Mouse (Mus musculus): ENCODE data around the gene Gm20441.
"Not testable (repeated sequence)": the region's sequence is repeated elsewhere in the genome, so short reads cannot be mapped to it uniquely, and the experiment has no call there.

Gene Gm20441

DNA sequence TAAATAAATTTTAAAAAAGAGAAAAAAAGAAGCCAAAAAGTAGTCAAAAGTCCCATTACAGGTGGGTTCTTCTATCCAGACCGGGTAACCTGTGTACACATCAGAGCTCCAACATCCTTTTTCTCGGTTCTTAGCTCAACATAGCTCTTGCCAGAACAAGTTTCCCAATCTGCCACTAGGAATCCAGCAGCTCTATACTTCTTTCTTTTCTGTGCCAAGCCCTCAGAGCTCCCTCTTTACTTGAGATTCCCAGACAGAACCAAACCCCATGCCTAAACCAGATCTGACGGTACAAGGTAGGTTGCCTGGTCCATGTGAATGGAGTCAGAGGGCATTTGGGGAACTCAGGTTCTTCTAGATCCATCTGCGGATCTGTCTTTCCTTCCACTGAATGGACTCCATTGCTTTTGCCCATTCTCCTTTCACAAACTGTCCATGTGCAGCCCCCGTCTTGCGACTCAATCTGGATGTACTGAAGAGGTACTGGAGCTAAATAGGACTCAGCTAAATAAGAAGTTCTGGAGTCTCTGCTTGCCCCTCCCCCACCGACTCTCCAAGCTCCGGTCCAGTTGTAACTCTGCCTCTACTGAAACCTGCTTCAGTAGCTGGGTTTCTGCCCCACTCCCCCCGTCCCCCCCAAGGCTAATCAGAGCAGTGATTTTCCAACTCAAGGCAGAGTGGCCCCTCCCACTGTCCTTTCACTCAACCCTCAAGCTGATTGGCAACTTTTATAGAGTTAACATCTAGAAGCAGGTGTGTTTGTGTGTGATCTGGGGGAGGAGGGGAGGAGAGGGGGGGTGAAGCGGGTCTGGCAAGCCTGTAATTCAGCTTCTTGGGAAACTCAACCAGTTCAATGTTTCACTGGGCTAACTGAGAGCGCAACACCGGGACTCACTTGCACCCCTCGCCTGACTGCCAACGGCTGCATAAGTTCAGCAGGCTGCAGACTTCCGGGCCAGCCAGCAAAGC, 1.3 kb downstream of the Gm20441 start:
- peak; percentile 63 for DNase-seq

GRCm38 (mm10) chr10:75777885-75778284, 2.9 kb downstream of the Gm20441 start:
- DNase-seq = no peak

DNA sequence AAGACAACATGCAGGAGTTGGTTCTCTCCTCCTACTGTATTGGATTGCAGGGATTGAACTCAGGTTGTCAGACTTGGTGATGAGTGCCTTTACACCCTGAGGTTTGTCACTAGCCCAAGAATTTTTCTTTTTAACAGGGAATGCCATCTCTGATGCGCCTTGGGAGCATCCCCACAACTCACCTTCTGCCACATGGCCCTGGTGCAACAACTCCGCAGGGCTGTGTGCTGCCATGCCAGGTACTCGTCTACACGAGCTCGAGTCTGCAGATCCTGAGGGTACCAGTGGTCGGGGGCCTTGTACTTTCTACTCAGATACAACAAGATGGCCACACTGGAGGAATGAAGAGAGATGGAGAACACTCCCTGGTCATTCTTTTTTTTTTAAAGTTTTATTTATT, 4.2 kb downstream of the Gm20441 start:
- DNase-seq = no peak

GRCm38 (mm10) chr10:75774587-75774986, 6.2 kb downstream of the Gm20441 start:
- DNase-seq = no peak

DNA sequence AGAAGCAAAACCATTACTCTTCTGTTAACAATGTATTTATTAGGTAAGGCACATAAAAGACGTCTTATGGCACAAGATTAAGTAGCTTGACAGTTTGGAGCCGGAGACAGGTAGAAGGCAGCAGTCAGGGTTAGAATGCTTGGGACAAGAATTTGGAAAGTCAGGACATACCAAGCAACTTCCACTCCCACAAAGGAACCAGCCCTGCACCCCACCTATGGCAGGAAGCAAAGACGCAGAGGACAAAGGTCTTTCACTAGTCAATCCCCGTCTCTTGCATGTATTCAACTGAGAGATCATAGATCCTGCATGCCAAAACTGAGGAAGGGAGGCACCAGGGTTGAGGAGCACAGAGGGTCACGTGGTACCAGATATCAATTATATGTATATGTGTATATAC, 6.7 kb downstream of the Gm20441 start:
- no peak for DNase-seq

DNA sequence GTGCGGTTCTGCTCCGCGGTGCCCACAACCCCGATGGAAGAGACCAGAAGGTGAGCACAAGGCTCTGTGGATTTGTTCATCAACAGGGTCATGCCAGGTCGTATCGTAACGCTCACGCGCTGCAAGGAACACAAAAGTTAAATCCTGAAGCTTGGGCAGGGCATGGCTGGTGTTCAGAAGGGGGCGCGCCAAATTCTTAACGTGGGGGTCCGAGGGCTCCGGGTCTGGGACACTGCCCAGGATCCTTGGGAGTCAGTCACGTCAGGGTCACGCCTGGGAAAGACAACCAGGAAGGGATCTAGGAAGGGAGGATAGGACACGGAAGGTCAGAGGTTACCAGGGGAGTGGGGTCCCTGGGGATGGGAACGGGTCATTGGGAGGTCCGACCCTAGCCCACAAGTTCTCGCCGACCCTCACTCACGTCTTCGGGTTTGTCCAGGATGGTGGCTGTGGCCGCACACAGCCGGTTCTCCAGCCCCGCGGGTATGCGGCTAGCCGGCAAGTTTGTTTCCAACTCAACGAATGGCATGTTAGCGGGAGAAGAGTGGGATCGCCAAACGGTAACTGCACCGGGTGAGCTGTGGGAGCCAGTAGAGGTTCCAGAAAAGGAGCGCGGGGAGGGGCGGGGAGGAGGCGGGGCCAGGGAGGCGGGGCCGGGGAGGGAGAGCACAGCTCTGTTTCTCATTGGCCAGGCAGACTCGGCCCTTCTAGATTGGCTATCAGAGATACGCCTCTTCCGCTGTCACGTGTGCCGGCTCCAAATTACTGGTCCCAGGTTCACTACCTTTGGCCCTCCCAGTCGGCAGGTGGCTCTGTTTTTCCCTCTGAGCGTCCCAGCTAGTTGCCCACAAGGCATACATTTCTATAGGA, 7.7 kb downstream of the Gm20441 start, which contains the start of gene Ddt:
Gene Ddt (minus strand): TSS at position 620 of the 870 bp plus-strand sequence.
- peak; percentile 89 for DNase-seq

DNA sequence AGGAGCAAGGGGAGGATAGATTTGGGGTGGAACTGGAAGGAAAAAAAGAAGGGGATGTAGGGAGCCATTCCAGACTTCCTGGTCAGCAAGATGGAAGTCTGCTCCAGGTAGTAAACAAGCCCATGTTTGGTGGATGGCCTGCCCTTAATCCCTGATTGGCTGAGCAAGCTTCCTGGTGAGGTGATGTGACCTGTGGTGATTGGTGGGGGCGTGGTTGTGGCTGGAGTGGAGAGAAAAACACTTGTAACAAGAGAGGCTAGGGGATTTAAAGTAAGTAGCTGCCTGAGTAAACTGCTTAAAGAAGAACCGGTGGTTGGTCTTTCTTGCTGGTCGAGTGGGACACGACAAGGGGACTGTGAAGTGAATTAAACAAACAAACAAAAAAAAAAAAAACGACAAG, 13.0 kb downstream of the Gm20441 start:
- not testable (repeated sequence) for DNase-seq

DNA sequence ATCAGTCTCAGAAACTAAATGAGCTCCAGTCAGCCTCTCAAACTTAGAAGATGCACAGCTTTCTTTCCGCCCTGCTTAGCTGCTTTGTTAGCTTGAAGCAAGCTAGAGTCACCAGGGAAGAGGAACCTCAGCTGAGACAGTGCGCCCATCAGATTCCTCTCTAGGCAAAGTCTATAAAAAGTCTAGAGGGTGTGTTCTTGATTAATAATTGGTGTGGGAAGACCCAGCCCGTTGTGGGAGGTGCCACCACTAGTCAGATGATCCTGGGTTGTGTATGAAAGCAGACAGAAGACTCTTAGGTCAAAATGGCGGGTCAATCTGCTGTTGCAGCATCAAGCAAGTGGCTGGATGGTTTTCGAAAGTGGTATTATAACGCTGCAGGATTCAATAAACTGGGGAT, 13.9 kb downstream of the Gm20441 start:
- peak; percentile 51 for DNase-seq

DNA sequence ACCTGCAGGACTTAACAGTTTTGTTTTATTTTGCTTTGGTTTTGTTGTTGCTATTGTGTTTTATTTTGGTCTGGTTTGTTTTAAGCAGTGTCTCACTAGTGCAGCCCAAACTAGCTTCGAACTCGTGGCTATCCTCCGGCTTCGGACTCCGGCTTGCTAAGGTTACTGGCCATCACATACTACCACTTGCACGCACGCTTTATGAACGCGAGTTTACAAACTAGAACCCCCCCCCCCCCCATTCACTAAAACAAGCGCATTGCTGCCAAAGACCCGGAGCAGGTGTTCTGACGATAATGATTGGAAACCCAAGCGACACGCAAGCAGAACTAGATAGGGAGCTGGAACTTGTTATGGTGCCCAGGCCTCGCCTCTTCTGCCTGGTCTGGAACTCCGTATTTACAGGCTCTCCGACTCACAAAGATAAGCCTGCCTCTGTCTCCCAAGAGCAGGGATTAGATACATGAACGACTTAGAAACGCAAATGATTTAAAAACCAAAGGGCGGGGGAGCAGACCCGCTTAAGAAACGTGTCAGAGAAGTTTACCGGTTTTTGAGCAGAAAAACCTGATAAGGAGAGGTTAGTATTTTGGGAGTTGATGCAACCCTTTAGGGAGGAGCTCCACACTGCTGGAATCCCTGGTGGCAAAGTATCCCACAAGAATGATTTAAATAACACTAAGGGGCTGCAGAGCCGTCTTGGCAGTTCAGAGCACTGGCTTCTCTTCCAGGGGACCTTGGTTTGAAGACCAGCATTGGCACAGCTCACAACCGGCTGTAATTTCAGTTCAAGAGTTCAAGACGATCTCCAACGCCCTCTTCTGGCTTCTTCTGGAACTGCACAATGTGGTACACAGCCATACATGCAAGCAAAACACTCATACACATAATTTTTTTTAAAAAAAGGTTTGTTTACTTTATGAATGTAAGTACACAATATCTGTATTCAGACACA, 16.0 kb downstream of the Gm20441 start:
- peak; percentile 70 for DNase-seq

GRCm38 (mm10) chr10:75763682-75764518, 16.9 kb downstream of the Gm20441 start, which contains the start of gene Cabin1:
TSS of gene Cabin1 (minus strand) at chr10:75764341.
- DNase-seq = peak; percentile 96

DNA sequence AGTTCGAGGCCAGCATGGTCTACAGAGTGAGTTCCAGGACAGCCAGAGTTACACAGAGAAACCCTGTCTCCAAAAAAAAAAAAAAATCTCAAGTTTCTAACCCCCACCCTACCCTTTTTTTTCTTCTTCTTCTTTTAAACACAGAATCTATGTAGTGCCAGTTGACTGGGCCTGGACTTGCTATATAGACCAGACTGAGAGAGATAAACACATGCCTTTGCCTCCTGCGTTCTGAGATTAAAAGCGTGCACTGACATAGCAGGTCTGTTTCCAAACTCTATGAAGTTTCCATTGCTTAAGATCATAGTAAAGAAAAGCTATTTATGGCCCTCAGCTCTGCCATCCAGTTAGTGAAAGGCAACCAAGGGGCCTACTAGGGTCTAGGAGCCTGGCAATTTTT, 18.3 kb downstream of the Gm20441 start:
- DNase-seq = no peak

GRCm38 (mm10) chr10:75760311-75760710, 20.4 kb downstream of the Gm20441 start:
- DNase-seq = no peak

DNA sequence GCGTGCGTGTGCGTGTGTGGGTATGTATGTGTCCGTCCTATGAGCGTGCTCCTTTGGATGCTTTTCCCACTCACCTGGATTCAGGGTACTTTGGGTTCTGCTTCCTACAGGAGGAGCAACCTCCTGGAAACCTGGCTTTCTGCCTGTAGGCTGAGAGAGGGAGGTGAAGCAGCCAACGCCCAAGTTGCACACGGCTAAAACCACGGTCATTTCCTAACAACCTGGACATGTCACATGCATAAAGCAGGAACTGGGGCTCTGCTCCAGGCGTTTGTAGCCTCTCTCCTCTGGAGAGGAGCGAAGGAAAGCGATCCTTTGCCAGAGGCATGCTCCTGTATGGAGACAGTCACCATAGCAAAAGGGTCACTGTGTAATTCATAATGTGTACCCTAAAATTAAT, 24.0 kb downstream of the Gm20441 start:
- DNase-seq = no peak

DNA sequence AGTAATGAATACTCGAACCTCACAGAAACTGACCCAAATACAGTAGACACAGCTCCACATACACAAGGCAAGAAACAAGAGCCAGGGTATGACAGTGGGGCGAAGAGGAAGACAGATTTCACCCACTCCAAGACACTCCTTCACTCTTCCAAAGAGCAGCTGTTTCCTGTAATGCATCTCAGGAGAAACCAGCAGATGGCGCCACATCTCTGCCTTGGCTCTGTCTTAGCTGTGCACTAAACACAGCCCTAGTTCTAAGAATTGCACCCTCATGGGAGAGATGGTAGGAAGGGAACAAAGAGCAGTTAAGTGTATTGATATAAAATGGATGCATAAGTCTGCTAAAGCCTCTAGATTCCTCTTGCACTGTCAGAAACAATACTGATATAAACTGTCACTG, 36.7 kb downstream of the Gm20441 start:
- peak; percentile 85 for DNase-seq

DNA sequence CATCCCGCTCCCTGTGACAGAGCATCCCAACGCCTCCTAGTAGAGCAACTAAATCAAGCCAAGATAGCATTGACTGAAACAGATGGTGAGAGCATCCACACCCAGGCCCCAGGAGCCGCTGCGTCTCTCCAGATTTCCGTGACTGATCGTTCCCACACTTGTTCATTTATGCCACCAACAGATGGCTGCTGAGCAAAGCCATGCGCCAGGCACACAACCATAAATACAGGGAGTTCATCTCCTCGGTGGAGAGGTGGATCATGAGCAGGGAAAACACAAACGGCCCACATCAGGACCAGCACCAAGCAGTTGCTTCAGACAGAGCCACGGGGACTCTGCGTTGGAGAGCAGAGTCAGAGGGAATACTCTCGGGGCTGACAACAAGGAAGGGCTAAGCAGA, 37.4 kb downstream of the Gm20441 start:
- no peak for DNase-seq

DNA sequence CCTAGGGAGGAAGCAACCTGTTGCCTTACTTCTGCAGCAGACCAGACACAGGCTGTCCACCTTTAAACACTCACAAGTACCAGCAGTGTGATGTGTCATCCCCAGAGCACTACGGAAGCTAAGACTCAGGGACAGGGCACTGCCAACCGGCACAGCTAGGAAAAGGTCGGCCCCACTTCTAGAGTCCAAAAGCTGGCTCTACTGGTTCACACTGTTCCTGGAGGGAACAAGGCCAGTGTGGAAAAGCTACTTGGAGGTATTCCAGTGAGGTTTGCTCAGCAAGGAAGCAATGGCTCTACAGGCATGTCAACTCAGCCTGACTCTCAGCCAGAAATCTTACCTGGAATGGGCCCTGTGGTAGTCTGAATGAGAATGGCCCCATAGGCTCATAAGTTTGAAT, 39.9 kb downstream of the Gm20441 start:
- no peak for DNase-seq

DNA sequence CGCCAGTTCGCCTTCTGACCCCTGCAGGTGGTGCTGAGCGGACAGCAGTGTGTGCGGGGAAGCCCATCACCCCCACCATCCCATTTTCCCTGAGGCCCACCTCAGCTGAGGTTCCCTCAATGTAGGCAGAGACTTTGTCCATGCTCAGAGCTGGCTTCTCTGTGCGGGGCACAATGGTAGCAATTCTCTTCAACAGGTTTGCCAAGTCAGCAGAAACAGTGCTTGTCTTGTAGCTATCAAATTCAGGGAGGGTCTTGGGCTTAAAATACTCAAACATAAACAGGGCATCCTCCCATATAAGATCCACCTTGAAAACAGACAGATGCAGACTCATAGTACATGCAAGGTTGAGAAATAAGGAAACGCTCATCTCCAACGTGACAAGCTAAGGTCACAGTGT, 55.3 kb downstream of the Gm20441 start:
- no peak for DNase-seq

Data from kidney, adult 18-20 months (tissue).